Mouse (Mus musculus): Measurements from ENCODE around the gene Fbxw4. TPM values are rescaled to one million over a fixed set of nuclear protein-coding genes. Genes with fewer than 3 reads are reported as not detected.
A peak's percentile ranks its signal among the peaks of the same experiment; 100 is the strongest.

Fbxw4 gene
- polyA plus RNA-seq, 1 experiment from 2014 or later, result 3.3 TPM

DNA sequence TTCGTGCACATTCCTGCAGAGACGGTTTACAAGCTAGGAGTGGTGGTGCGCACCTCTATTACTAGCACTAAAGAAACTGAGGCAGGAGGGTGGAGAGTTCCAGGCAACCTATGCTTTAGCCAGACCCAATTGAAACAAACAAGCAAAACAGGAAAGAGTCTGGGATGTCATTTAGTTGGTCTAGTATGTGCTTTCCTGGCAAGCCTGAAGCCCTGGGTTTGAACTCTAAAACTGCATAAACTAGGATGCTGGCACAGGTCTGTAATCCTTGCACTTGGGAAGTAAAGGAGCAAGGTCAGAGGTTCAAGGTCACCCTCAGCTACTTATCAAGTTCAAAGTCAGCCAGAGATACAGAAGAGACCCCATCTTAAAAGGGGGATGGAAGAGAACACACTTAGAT is 118.1 kb downstream of the Fbxw4 start:
- Histone ChIP-seq H3K4me3 (ENCODE audit: low read depth, low read length) (peak overlapping the region; percentile 31; the same call in 1 of the 2 replicates), H3K9ac (ENCODE audit: low read length) (0 out of 2 replicates have a peak overlapping the region, but pooled peaks have one; percentile 32), H3K27ac (replicated peaks; ENCODE audit: low read depth, low read length) (no peak overlapping the region), H3K4me2 (ENCODE audit: low read depth, severe bottlenecking) (peak overlapping the region; percentile 62), H3K27me3 (ENCODE audit: control insufficient read depth, insufficient read depth, low read length) (peaks cover 41% of the 10 kb centered on the region), H3K9me3 (ENCODE audit: control insufficient read depth, low read length) (no peaks in the 10 kb centered on the region), H3K4me1 (ENCODE audit: control insufficient read depth, insufficient read depth, low read length) (peaks cover 14% of the 10 kb centered on the region), H3K36me3 (ENCODE audit: control insufficient read depth, insufficient read depth, low read length) (no peaks in the 10 kb centered on the region)
- ATAC-seq (ENCODE audit: insufficient number of reproducible peaks, low FRiP score, low TSS enrichment, low read depth) (no peak), DNase-seq (ENCODE audit: low spot score) (no peak)
- WGBS, result 17% methylated on average over 3 of the region's 3 CpGs

- Histone ChIP-seq H3K4me1 (ENCODE audit: control insufficient read depth, insufficient read depth, low read length) (peaks cover 14% of the 10 kb centered on the region), H3K36me3 (ENCODE audit: control insufficient read depth, insufficient read depth, low read length) (no peaks in the 10 kb centered on the region), H3K4me3 (ENCODE audit: low read depth, low read length) (peak overlapping the region; percentile 31), H3K27me3 (ENCODE audit: control insufficient read depth, insufficient read depth, low read length) (peaks cover 41% of the 10 kb centered on the region), H3K9me3 (ENCODE audit: control insufficient read depth, low read length) (no peaks in the 10 kb centered on the region), H3K27ac (replicated peaks; ENCODE audit: low read depth, low read length) (no peak overlapping the region), H3K4me2 (ENCODE audit: low read depth, severe bottlenecking) (peak overlapping the region; percentile 62), H3K9ac (ENCODE audit: low read length) (peak overlapping the region; percentile 32; the same call in 1 of the 2 replicates)
- under 1% methylated on average over 49 of the region's 58 CpGs for WGBS
- ATAC-seq (ENCODE audit: insufficient number of reproducible peaks, low FRiP score, low TSS enrichment, low read depth), result no peak
- peak; percentile 72 for DNase-seq (ENCODE audit: low spot score)
Observed at GRCm38 (mm10) chr19:45541409-45542041, 118.6 kb downstream of the Fbxw4 start.

GRCm38 (mm10) chr19:45540657-45541408 is 119.3 kb downstream of the Fbxw4 start:
- DNase-seq (ENCODE audit: low spot score), result peak; percentile 31
- H3K4me2 ChIP-seq (ENCODE audit: low read depth, severe bottlenecking), result peak overlapping the region; percentile 62
- no peak overlapping the region for H3K9ac ChIP-seq (ENCODE audit: low read length)
- no peak for ATAC-seq (ENCODE audit: insufficient number of reproducible peaks, low FRiP score, low TSS enrichment, low read depth)
- no peaks in the 10 kb centered on the region for H3K9me3 ChIP-seq (ENCODE audit: control insufficient read depth, low read length)
- H3K4me3 ChIP-seq (ENCODE audit: low read depth, low read length), result peak overlapping the region; percentile 31
- no peaks in the 10 kb centered on the region for H3K36me3 ChIP-seq (ENCODE audit: control insufficient read depth, insufficient read depth, low read length)
- no peak overlapping the region for H3K27ac ChIP-seq (replicated peaks; ENCODE audit: low read depth, low read length)
- peaks cover 15% of the 10 kb centered on the region for H3K4me1 ChIP-seq (ENCODE audit: control insufficient read depth, insufficient read depth, low read length)
- WGBS, result 32% methylated on average over 8 of the region's 8 CpGs
- H3K27me3 ChIP-seq (ENCODE audit: control insufficient read depth, insufficient read depth, low read length), result peaks cover 37% of the 10 kb centered on the region

DNA sequence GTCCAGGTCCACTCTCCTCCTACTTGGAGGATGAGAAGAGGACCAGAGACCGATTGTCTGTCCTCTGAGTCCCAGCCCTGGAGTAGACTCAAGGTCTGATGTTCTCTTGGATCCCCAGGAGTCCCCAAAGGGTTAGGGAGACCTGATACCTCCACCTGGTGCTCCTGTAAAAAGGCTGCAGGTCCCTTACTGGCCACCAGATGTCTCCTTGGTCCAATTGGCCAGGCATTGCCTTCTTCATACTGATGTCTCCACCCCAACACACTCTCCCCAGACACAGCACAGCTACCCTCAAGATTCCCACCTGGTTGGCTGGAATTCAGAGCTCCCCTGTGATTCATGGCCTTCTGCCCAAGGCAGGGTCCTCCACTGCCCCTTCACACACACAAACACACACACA is 122.6 kb downstream of the Fbxw4 start:
- Histone ChIP-seq H3K27ac (replicated peaks; ENCODE audit: low read depth, low read length) (no peak overlapping the region), H3K4me3 (ENCODE audit: low read depth, low read length) (no peak overlapping the region), H3K36me3 (ENCODE audit: control insufficient read depth, insufficient read depth, low read length) (no peaks in the 10 kb centered on the region), H3K27me3 (ENCODE audit: control insufficient read depth, insufficient read depth, low read length) (peaks cover 15% of the 10 kb centered on the region), H3K9ac (ENCODE audit: low read length) (no peak overlapping the region), H3K4me2 (ENCODE audit: low read depth, severe bottlenecking) (no peak overlapping the region), H3K4me1 (ENCODE audit: control insufficient read depth, insufficient read depth, low read length) (peaks cover 25% of the 10 kb centered on the region), H3K9me3 (ENCODE audit: control insufficient read depth, low read length) (no peaks in the 10 kb centered on the region)
- WGBS, result 62% methylated on average over 1 of the region's 1 CpGs
- no peak for ATAC-seq (ENCODE audit: insufficient number of reproducible peaks, low FRiP score, low TSS enrichment, low read depth)
- DNase-seq (ENCODE audit: low spot score), result peak; percentile 63

GRCm38 (mm10) chr19:45535929-45536328 is 124.2 kb downstream of the Fbxw4 start:
- Histone ChIP-seq H3K9ac (ENCODE audit: low read length) (no peak overlapping the region), H3K4me1 (ENCODE audit: control insufficient read depth, insufficient read depth, low read length) (peaks cover 19% of the 10 kb centered on the region), H3K27ac (replicated peaks; ENCODE audit: low read depth, low read length) (no peak overlapping the region), H3K36me3 (ENCODE audit: control insufficient read depth, insufficient read depth, low read length) (no peaks in the 10 kb centered on the region), H3K27me3 (ENCODE audit: control insufficient read depth, insufficient read depth, low read length) (peaks cover 4% of the 10 kb centered on the region; the same call in 1 of the 2 replicates), H3K9me3 (ENCODE audit: control insufficient read depth, low read length) (no peaks in the 10 kb centered on the region), H3K4me2 (ENCODE audit: low read depth, severe bottlenecking) (no peak overlapping the region), H3K4me3 (ENCODE audit: low read depth, low read length) (no peak overlapping the region)
- no peak for DNase-seq (ENCODE audit: low spot score)
- ATAC-seq (ENCODE audit: insufficient number of reproducible peaks, low FRiP score, low TSS enrichment, low read depth), result no peak
- 41% methylated on average over 6 of the region's 6 CpGs for WGBS

DNA sequence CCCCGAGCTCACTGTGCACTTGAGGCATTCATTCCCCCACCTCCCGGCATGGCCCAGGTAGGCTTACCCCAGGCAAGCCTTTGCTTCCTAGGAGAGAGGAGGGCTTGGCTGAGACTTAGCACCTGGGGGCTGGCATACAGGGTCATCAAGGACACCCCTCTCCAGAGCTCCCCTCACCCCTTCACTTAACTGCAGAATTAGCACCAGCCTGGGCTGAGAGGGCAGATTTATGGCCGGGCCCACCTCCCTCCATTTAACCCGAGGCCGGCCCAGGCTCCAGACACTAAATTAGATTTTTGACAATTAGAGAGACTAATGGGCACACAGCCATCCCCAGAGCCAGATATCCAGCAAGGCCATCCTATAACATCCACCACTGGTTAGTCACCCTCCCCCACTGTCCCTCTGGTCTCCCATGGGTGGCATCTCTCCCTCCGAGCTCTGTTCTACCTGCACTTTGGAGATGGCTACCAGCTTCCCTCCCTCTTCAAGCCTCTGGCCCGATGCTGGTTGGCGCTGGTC is 124.8 kb downstream of the Fbxw4 start:
- peaks cover under 1% of the 10 kb centered on the region; the same call in 1 of the 2 replicates for H3K27me3 ChIP-seq (ENCODE audit: control insufficient read depth, insufficient read depth, low read length)
- H3K36me3 ChIP-seq (ENCODE audit: control insufficient read depth, insufficient read depth, low read length), result no peaks in the 10 kb centered on the region
- no peak overlapping the region for H3K9ac ChIP-seq (ENCODE audit: low read length)
- no peak overlapping the region for H3K4me2 ChIP-seq (ENCODE audit: low read depth, severe bottlenecking)
- no peaks in the 10 kb centered on the region for H3K9me3 ChIP-seq (ENCODE audit: control insufficient read depth, low read length)
- no peak overlapping the region for H3K4me3 ChIP-seq (ENCODE audit: low read depth, low read length)
- 43% methylated on average over 8 of the region's 8 CpGs for WGBS
- DNase-seq (ENCODE audit: low spot score) (no peak), ATAC-seq (ENCODE audit: insufficient number of reproducible peaks, low FRiP score, low TSS enrichment, low read depth) (0 out of 2 replicates have a peak, but pooled peaks have one; percentile 11)
- peaks cover 19% of the 10 kb centered on the region for H3K4me1 ChIP-seq (ENCODE audit: control insufficient read depth, insufficient read depth, low read length)
- no peak overlapping the region for H3K27ac ChIP-seq (replicated peaks; ENCODE audit: low read depth, low read length)

DNA sequence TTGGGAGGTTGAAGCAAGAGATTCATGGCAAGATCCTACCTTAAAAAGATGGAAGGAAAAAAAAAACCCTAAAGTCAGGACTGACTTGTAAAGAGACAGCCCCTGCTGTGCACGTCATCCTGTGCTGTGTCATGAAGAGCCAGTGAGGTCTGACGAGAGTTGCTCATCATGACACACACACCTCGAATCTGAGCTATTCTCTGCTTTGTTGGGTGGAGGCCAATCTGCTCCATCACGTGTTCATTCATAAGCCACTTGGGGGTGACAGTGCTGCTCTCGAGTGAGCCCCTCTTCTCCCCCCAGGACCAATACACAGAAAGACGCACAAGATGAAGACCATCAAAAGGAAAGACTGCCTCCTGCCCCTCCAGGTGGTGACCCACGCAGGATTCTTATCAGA is 126.5 kb downstream of the Fbxw4 start:
- DNase-seq (ENCODE audit: low spot score) (no peak), ATAC-seq (ENCODE audit: insufficient number of reproducible peaks, low FRiP score, low TSS enrichment, low read depth) (no peak)
- Histone ChIP-seq H3K4me3 (ENCODE audit: low read depth, low read length) (no peak overlapping the region), H3K4me1 (ENCODE audit: control insufficient read depth, insufficient read depth, low read length) (peaks cover 19% of the 10 kb centered on the region), H3K36me3 (ENCODE audit: control insufficient read depth, insufficient read depth, low read length) (no peaks in the 10 kb centered on the region; the same call in 1 of the 2 replicates), H3K9me3 (ENCODE audit: control insufficient read depth, low read length) (no peaks in the 10 kb centered on the region), H3K27me3 (ENCODE audit: control insufficient read depth, insufficient read depth, low read length) (no peaks in the 10 kb centered on the region), H3K9ac (ENCODE audit: low read length) (no peak overlapping the region), H3K4me2 (ENCODE audit: low read depth, severe bottlenecking) (no peak overlapping the region), H3K27ac (replicated peaks; ENCODE audit: low read depth, low read length) (no peak overlapping the region)
- WGBS, result 72% methylated on average over 7 of the region's 7 CpGs

GRCm38 (mm10) chr19:45531554-45531953 is 128.6 kb downstream of the Fbxw4 start:
- no peak overlapping the region for H3K4me2 ChIP-seq (ENCODE audit: low read depth, severe bottlenecking)
- no peak overlapping the region for H3K9ac ChIP-seq (ENCODE audit: low read length)
- DNase-seq (ENCODE audit: low spot score) (no peak), ATAC-seq (ENCODE audit: insufficient number of reproducible peaks, low FRiP score, low TSS enrichment, low read depth) (no peak)
- 31% methylated on average over 6 of the region's 6 CpGs for WGBS
- H3K9me3 ChIP-seq (ENCODE audit: control insufficient read depth, low read length), result no peaks in the 10 kb centered on the region
- H3K4me3 ChIP-seq (ENCODE audit: low read depth, low read length), result no peak overlapping the region
- H3K36me3 ChIP-seq (ENCODE audit: control insufficient read depth, insufficient read depth, low read length), result no peaks in the 10 kb centered on the region; the same call in 1 of the 2 replicates
- no peaks in the 10 kb centered on the region for H3K27me3 ChIP-seq (ENCODE audit: control insufficient read depth, insufficient read depth, low read length)
- H3K27ac ChIP-seq (replicated peaks; ENCODE audit: low read depth, low read length), result no peak overlapping the region
- peaks cover 19% of the 10 kb centered on the region for H3K4me1 ChIP-seq (ENCODE audit: control insufficient read depth, insufficient read depth, low read length)
